Mouse (Mus musculus) MEL-GATA-1-ER (cell line): ENCODE measurements around the gene Tnxb.

Experiments used
- DNase-seq: peaks from one replicate; pipeline ENCODE4 v3.0.0-alpha.2; 2012; ENCODE audit warnings: low read depth; ENCODE audit errors: extremely low read depth

The Tnxb gene

DNA sequence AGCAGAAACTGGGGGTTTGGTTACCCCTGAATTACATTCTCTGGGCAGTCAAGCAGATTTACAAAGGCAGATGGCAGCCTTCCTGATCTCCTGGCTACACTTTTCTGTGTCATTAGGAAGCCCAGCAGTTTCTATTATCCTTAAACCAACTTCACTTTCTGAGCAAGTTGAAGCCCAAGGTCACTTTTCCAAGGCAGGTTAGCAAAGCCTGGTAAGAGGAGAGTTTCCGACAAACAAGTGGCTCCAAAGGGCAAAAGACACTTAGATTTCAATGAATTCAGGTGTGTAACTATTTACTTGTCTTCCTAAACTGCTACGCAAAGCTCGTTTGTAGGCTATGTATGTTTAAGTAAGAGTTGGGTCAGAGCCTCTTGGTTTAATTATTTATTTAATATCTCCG is 27.0 kb upstream of the Tnxb start:
- no peak for DNase-seq

DNA sequence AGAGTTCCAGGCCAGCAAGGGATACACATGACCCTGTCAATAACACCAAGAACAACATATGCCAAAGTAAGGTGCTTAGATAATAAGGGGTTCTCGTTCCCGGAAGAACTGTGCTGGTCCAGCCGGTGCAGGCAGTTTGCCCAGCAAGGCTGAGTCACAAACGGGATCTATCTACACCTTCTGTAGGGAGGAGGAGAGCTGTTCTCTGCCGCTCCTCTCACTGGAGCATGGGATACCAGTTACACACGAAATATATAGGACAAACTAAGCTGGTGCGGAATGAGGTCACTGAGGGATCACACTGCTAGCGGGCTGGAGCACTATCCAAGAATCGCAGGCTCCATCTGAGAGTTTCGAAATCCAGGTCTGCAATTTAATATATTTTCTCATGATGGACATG is 26.4 kb upstream of the Tnxb start:
- no peak for DNase-seq

DNA sequence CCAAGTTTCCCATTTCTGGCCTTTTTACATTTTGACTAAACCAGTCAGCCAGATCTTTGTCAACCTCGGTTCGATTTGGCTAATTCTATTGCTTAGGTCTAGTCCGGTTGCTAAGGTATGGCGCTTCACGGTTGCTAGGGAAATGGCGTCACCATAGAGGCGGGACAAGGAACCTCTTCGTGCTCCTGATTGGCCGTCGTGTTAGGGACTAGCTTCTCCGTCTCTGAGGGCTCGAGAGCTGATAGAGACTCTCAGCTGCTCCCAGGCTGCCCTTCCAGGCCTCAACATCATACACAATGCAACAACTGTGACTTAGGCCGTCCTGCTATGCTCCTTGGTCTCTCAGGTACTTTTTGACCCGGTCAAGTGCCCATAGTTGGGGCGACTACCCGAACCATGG is 25.7 kb upstream of the Tnxb start, which contains the start of gene Fkbpl:
Gene Fkbpl (plus strand): TSS at position 157 of the 400 bp plus-strand sequence.
- peak; percentile 95 for DNase-seq

DNA sequence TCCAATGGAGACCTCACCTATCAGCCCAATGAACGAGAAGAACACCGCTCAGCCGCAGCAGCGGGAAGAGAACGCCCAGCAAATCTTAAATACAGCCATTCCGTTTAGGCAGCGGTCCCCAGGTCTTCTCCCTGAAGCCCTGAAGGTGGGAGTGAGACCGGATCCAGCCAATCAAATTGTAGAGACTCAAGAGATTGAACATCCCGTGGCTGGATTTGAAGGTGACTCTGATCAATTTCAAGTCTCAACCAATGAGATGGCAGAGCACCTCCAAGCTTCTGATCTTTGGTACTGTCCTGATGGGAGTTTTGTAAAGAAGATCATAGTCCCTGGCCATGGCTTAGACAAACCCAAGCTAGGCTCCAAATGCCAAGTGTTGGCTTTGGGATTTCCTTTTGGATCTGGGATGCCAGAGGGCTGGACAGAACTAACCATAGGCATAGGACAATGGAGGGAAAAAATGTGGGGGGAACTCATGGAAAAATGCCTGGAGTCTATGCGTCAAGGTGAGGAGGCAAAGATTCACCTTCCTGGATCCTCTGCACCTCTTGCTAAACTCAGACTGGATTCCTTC is 25.0 kb upstream of the Tnxb start:
- DNase-seq = peak; percentile 89

DNA sequence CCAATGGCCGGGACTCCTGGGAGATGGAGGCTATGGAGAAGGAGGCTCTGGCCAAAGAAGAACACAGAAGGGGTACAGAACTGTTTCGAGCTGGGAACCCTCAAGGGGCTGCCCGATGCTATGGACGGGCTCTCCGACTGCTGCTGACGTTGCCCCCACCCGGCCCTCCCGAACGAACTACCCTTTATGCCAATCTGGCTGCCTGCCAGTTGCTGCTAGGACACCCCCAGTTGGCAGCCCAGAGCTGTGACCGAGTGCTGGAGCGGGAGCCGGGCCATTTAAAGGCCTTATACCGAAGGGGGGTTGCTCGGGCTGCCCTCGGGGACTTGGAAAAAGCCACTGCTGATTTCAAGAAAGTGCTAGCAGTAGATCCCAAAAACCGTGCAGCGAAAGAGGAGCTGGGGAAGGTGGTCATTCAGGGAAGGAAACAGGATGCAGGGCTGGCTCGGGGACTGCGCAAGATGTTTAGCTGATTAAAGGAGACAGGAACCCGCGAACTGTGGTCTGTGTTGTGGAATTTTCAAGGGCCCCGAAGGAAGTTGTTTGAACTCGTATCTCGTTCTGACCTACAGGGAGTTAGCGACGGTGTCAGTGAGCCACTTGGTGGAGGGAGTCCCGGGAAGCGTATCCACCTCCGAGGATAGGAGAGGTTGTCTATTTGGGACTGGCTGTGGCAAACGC is 24.4 kb upstream of the Tnxb start:
- no peak for DNase-seq

DNA sequence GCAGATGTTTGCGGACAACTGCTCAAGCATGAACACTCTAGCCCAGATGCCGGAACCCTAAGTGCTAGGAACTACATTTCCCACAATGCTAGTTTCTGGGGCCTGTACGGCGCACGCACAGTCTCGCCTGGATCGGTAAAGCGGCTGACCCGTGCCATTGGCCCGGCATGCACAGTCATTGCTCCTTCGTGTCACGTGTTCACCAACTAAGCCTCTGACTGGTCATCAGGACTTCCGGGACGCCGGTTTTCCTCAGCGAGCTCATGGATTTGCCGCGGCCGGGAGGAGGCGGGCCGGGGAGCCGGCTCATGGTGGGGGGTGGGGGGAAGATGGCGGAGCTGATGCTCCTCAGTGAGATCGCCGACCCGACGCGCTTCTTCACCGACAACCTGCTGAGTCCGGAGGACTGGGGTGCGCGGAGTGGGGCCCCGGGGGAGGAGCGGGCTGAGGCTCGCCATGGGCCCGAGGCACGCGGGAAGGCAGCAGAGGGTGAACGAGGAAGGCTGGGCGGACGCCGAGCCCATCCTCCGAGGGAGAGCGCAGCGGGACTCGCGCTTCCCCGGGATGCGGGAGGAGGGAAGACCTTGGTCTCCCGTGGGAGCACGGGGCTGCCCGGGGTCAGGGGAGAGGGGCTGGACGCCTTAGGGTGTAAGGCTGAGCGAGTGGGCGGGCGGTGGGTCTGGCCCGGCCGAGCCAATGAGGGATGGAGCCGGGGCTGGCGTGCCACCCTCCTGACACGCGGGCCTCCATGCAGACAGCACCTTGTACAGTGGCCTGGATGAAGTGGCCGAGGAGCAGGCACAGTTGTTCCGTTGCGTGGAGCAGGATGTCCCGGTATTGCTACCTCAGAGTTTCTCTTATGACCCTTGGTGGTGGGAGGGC is 23.2 kb upstream of the Tnxb start, which contains the start of gene Atf6b:
Gene Atf6b (plus strand): TSS at position 241 of the 882 bp plus-strand sequence.
- DNase-seq = peak; percentile 98

DNA sequence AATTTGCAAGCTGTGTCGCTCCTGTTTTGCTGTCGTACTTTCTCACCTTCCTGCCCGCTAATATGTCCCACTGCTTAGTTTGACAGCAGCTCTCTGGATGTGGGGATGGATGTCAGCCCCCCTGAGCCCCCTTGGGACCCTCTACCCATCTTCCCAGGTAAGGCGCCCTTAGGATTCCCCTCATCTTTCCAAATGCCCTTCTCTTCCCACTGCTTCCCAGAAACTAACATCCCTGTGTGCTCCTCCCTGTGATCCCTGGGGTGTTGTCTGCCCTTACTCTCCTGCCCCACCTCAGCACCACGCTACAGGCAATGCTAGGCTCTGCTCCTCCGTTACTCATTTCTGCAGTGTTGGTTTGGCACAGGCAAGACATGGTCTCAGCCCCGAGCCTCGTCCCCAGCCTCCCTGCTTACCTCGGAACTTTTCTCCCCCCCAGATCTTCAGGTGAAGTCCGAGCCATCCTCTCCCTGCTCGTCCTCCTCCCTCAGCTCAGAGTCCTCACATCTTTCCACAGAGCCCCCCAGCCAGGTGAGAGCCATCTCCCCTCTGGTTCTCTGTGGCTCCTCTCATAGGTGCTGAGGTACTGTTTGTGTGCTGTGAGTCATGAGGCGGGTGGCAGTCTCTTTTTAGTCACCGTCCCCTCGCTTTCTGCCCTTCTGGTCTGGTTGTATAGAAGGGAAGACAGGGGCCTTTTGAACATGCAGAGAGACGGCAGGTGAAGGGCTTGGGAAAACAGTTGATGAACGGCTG is 22.0 kb upstream of the Tnxb start:
- DNase-seq = no peak

DNA sequence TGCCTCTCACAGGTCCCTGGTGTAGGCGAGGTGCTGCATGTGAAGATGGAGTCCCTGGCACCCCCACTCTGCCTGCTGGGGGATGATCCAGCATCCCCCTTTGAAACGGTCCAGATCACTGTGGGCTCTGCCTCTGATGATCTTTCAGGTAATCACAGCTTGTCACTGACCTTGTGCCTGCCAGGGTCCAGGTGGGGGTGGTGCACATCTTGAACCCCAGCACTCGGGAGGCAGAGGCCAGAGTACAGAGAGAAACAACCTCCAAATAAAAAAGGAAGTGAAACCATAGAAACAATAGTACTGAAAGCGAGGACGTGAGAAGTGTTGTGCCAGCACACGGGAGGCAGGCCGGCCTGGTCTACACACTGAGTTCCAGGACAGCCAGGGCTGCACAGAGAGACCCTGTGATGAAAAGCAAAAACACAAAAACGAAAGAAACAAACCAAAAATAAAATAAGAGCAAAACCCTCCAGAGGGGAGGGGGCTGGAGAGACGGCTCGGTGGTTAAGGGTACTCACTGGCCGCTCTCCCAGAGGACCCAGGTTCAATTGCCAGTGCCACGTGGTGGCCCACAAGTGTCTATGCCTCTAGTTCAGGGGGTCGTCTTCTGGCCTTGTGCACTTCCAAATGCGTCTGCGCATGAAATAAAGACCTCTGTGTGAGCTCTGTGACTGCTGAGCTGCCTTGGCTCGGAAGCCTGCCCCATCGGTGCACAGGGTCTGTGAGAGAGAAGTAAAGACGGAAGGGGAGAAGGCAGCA is 21.1 kb upstream of the Tnxb start:
- DNase-seq = no peak

DNA sequence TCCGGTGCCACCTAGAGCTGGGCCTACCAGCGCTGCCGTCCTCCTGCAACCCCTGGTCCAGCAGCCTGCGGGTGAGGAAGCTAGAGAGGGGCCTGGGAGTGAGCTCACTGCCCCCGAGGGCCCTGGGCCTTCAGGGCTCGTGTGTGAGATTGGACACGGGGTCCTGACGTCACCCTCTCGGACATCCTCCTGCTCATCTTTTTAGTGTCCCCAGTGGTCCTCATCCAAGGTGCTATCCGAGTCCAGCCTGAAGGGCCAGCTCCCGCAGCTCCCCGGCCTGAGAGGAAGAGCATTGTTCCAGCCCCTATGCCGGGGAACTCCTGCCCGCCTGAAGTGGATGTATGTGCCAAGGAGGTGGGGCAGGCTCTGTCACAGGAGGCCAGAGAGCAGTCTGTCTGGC is 19.6 kb upstream of the Tnxb start:
- no peak for DNase-seq

DNA sequence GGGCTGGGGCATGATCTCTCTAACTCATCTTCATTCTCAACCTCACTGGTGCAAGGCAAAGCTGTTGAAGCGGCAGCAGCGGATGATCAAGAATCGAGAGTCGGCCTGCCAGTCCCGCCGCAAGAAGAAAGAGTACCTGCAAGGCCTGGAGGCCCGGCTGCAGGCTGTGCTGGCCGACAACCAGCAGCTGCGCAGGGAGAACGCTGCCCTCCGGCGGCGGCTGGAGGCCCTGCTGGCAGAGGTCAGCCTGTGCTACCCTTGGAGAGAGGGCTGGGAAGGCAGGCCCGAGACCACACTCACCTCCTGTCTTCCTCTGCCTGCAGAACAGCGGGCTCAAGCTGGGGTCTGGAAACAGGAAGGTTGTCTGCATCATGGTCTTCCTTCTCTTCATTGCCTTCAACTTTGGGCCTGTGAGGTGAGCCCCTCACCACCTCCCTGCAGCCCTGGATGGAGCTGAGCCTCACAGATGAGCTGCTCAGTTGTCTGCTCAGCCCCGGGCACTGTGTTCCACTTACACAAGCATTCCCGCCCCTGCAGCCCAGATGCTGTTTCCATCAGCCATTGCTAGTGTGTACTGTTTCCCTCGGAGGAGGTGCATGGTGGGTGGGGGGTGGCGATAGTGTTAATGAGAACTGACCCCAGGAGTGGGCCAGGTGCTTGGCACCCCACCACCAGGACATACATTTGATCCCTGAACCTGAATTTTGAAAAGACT is 18.7 kb upstream of the Tnxb start:
- no peak for DNase-seq

DNA sequence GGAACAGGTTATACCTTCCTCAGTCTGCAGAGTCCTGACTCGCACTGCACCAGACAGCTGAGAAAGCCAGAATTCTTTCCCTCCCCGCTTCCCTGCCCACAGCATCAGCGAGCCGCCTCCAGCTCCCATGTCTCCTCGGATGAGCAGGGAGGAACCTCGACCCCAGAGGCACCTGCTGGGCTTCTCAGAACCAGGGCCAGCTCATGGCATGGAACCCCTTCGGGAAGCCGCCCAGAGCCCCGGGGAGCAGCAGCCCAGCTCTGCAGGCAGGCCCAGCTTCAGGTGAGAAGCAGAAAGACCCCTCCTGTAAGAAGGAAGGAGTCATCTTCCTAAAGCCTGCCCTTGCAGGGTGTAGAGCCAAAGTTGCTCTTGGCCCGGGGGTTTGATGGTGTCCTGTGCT is 17.8 kb upstream of the Tnxb start:
- no peak for DNase-seq

DNA sequence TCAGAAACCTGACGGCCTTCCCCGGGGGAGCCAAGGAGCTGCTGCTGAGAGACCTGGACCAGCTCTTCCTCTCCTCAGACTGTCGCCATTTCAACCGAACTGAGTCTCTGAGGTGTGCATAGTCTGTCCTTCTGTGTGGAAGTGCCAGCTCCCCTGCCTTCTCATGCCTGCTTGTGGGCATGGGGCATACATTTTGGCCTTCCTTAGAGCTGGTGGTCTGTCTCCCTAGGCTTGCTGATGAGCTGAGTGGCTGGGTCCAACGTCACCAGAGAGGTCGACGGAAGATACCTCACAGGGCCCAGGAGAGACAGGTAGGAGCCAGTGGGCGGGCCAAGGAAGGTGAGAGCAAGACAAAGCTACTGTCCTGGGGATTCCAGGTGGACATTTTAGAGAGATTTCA is 17.4 kb upstream of the Tnxb start:
- DNase-seq = no peak

DNA sequence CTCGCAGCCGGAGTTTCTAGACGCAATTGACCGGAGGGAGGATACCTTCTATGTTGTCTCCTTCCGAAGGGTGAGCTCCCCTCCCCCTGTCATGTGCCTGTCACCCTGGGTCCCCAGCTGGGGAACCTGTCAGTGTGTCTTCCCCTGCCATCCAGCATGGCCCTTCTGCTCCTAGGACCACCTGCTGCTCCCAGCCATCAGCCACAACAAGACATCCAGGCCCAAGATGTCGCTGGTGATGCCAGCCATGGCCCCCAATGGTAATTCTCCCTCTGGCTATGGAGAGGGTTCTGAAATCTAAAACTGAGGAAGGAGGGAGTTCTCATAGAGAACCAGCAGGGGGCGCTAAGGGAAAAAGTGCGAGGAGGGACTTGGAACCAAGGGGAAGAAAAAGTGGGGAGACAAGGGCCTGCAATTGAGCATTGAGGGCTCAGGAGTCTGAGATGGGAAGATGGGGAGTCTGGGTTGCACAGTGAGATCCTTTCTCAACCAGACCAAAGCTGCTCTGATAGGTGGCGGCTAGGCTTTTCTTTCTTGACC is 16.5 kb upstream of the Tnxb start:
- DNase-seq = no peak

DNA sequence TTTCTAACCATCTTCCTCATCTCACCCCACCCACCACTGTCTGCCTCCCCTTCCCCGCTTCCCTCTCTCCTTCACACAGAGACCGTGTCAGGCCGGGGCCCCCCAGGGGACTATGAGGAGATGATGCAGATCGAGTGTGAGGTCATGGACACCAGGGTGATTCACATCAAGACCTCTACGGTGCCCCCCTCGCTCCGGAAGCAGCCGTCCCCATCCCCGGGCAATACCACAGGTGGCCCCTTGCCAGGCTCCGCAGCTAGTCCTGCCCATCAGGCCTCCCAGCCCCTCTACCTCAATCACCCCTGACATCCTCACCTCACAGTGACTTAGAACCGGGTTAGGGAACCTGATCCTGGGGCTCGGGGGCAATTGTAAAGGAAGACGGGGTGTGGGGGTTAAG is 15.9 kb upstream of the Tnxb start:
- DNase-seq = no peak

DNA sequence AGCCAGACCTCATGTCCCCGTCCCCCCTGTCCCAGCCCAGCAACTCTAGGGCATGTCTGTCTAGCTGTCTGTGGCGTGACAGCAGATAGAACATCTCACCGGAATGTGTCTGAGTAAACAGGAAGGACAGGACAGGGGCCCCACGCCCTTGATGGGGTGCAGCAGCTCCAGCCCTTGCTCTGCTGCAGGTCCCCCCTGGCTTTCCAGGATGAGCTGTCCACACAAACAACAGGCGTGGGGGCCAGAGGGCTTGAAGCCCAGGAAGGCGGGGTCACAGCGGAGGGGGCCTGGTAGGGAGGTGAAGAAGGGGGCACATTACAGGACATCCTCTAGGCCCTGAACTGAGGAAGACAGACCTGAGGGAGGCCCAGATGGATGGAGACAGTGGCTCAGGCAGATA is 15.2 kb upstream of the Tnxb start:
- DNase-seq = no peak

DNA sequence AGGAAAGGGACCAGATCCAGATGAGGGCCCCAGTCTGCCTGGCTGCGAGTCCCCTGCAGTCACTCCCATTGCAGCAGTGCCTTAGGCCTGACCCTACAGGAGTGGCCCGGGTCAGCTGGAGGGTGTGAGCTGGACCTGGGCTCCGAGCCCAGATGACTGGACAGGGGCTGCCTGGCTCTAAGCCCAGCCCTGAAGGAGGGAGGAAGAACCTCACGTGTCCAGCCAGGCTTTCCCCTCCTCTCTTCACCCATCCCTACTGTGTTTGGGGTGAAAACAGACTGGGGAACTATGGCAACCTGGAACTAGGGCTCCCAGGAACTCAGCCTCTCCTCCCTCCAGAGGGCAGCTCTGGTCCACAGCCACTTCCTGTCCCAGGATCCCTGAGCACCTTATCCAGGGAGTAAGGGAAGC is 14.7 kb upstream of the Tnxb start:
- DNase-seq = no peak

DNA sequence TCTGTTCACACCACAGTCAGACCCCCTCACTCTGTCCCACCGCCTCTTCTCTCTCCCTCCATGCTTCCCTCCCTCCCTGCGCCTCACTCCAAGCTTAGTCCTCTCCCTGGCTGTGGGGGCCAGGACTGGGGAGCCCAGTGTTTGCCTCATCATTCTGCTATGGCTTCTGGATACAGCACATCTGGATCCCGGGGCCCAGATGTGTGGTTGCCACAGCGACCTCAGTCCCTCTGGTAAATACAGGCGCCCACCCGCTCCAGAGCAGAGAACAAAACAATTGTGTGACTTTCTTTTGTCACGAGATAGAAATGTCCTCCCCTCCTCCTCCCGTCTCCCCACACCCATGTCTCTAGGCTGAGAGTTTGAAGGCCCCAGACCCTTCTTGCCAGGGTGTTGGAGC is 13.7 kb upstream of the Tnxb start:
- DNase-seq = no peak

DNA sequence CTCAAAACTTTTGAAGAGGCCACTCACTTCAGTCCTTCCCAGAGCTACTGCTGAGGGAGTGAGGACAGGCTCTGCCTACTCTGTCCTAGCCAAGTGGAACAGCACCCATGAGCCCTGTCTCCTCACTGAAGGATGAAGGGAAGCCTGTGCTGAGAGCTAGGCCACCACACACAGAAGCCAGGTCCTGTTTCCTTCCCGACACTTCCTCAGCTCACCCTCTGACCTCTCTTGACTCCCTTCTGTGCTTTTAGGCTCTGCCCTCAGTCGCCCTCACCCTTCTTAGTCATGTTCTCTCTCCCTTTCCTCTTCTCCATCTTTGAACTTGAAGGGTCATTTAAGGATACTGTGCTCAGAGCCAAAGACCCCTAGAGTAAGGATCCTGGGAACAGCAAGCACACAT is 13.1 kb upstream of the Tnxb start:
- no peak for DNase-seq

DNA sequence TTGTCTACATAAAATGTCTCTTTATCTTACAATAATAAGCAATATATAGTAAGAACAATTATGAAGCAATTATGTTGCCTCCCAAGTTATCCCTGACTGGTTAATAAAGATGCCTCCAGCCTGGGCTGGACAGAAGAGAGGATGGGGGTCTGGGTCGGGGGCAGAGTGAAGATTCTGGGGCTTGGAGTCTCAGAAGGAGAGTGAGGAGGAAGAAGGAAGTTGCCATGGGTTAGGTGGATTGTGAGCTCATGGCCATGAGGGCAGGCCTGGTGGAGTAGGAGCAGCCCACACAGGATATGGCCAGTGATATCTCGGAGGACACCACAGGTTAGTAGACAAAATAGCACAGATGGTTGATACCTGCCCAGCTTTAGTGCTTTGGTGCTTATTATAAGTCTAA is 12.2 kb upstream of the Tnxb start:
- DNase-seq = no peak

DNA sequence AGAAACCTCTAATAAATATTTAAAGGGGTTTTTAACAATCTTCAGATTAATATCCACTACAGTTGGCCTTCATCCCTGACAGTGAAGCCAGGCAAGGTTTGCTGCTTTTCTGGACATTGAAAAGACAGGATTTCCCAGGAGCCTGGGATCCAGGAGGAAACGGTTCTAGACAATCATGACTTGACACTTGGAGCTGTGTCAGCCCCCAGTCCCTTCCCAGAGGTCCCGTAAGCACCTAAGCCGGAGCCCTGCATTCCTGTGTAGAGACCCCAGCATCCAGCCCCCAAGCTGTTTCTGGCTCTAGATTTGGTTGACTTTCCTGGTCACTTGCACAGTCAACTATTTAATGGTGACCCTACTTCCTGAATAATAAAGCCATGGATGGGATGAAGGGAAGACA is 11.7 kb upstream of the Tnxb start:
- no peak for DNase-seq
